Mouse (Mus musculus): ENCODE measurements around the gene Tnf. TPM values are rescaled to one million over a fixed set of nuclear protein-coding genes. Genes with fewer than 3 reads are reported as not detected.

Tnf gene
- polyA plus RNA-seq, 1 experiment from 2014 or later = not detected

- H3K27me3 ChIP-seq = no peaks in the 10 kb centered on the region
- ATAC-seq (no peak), DNase-seq (ENCODE audit: low read depth, low spot score) (no peak)
- ChIA-PET CTCF (interaction anchor here (1.7 kb wide), 1 partner anchor 15 kb away, joined by 6 read pairs; no protein-coding TSS in a partner anchor), POLR2A (interaction anchor here (1.8 kb wide), 1 partner anchor 9 kb away, joined by 5 read pairs; no protein-coding TSS in a partner anchor)
- no peak for TF ChIP-seq CTCF (IDR thresholded peaks at IDR 0.05)
- in situ Hi-C loops (cut with MboI; ENCODE audit: low pct_unique_long_range_greater_than_20kb) = no loop called here
Observed at GRCm38 (mm10) chr17:35157254-35157653, 44.6 kb downstream of the Tnf start.

- ChIA-PET CTCF (interaction anchor here (1.3 to 1.7 kb wide), 2 partner anchors 15 to 20 kb away, joined by 3 to 6 read pairs; no protein-coding TSS in a partner anchor), POLR2A (interaction anchor here (1.8 kb wide), 2 partner anchors 7 to 9 kb away, joined by 5 to 6 read pairs; no protein-coding TSS in a partner anchor)
- no peak for TF ChIP-seq CTCF (IDR thresholded peaks at IDR 0.05)
- DNase-seq (ENCODE audit: low read depth, low spot score) (no peak), ATAC-seq (no peak)
- H3K27me3 ChIP-seq = no peaks in the 10 kb centered on the region
- in situ Hi-C loops (cut with MboI; ENCODE audit: low pct_unique_long_range_greater_than_20kb) = no loop called here
Observed at GRCm38 (mm10) chr17:35156461-35157200, 45.2 kb downstream of the Tnf start.

GRCm38 (mm10) chr17:35155451-35155850 lies 46.4 kb downstream of the Tnf start:
- ATAC-seq (no peak), DNase-seq (ENCODE audit: low read depth, low spot score) (no peak)
- in situ Hi-C loops (cut with MboI; ENCODE audit: low pct_unique_long_range_greater_than_20kb) = no loop called here
- POLR2A ChIA-PET = interaction anchor here (0.8 to 1.8 kb wide), 2 partner anchors 9 to 12 kb away, joined by 3 to 6 read pairs; no protein-coding TSS in a partner anchor
- no peaks in the 10 kb centered on the region for H3K27me3 ChIP-seq
- CTCF ChIA-PET = interaction anchor here (0.8 to 1.7 kb wide), 4 partner anchors 11 to 19 kb away, joined by 3 to 6 read pairs (median 3); no protein-coding TSS in a partner anchor
- no peak for TF ChIP-seq CTCF (IDR thresholded peaks at IDR 0.05)

GRCm38 (mm10) chr17:35154616-35155015 lies 47.2 kb downstream of the Tnf start:
- POLR2A ChIA-PET = interaction anchor here (1.3 to 1.8 kb wide), 2 partner anchors 9 kb away, joined by 4 to 6 read pairs; no protein-coding TSS in a partner anchor
- DNase-seq (ENCODE audit: low read depth, low spot score) = no peak
- no peaks in the 10 kb centered on the region for H3K27me3 ChIP-seq
- TF ChIP-seq CTCF (IDR thresholded peaks at IDR 0.05) = no peak
- in situ Hi-C loops (cut with MboI; ENCODE audit: low pct_unique_long_range_greater_than_20kb) = no loop called here
- no peak for ATAC-seq
- CTCF ChIA-PET = no interaction called here

GRCm38 (mm10) chr17:35153931-35154330 lies 47.9 kb downstream of the Tnf start:
- CTCF ChIA-PET = no interaction called here
- H3K27me3 ChIP-seq = no peaks in the 10 kb centered on the region
- ATAC-seq (no peak), DNase-seq (ENCODE audit: low read depth, low spot score) (no peak)
- in situ Hi-C loops (cut with MboI; ENCODE audit: low pct_unique_long_range_greater_than_20kb) = no loop called here
- TF ChIP-seq CTCF (IDR thresholded peaks at IDR 0.05) = no peak
- POLR2A ChIA-PET = interaction anchor here (1.3 kb wide), 1 partner anchor 9 kb away, joined by 4 read pairs; no protein-coding TSS in a partner anchor

GRCm38 (mm10) chr17:35153077-35153476 lies 48.7 kb downstream of the Tnf start:
- TF ChIP-seq CTCF (IDR thresholded peaks at IDR 0.05) = no peak
- no peaks in the 10 kb centered on the region for H3K27me3 ChIP-seq
- in situ Hi-C loops (cut with MboI; ENCODE audit: low pct_unique_long_range_greater_than_20kb) = no loop called here
- ChIA-PET CTCF (interaction anchor here (1.2 kb wide), 1 partner anchor 9 kb away, joined by 4 read pairs; no protein-coding TSS in a partner anchor), POLR2A (interaction anchor here (1.2 kb wide), 1 partner anchor 10 kb away, joined by 5 read pairs; no protein-coding TSS in a partner anchor)
- DNase-seq (ENCODE audit: low read depth, low spot score) = no peak
- ATAC-seq = no peak

- DNase-seq (ENCODE audit: low read depth, low spot score) (no peak), ATAC-seq (no peak)
- in situ Hi-C loops (cut with MboI; ENCODE audit: low pct_unique_long_range_greater_than_20kb) = no loop called here
- ChIA-PET POLR2A (interaction anchor here (1.2 kb wide), 1 partner anchor 11 kb away, joined by 5 read pairs; no protein-coding TSS in a partner anchor), CTCF (interaction anchor here (1.2 kb wide), 1 partner anchor 10 kb away, joined by 4 read pairs; no protein-coding TSS in a partner anchor)
- no peak for TF ChIP-seq CTCF (IDR thresholded peaks at IDR 0.05)
- H3K27me3 ChIP-seq = no peaks in the 10 kb centered on the region
Observed at GRCm38 (mm10) chr17:35152121-35152520, 49.7 kb downstream of the Tnf start.

Other genes with a start within 250 kb of the Tnf start
- 47.3 TPM for gene Hspa1b, start 242.8 kb downstream of the Tnf start, polyA plus RNA-seq (2021)
- gene Gm20481, start 232.1 kb downstream of the Tnf start, polyA plus RNA-seq (2021) = 1.2 TPM
- 9.2 TPM for gene Hspa1a, start 229.9 kb downstream of the Tnf start, polyA plus RNA-seq (2021)
- gene Hspa1l, start 229.3 kb downstream of the Tnf start, polyA plus RNA-seq (2021) = 1.9 TPM
- gene Lsm2, start 220.1 kb downstream of the Tnf start, polyA plus RNA-seq (2021) = 64.4 TPM
- gene Vars, start 201.0 kb downstream of the Tnf start, polyA plus RNA-seq (2021) = 123 TPM
- 1.2 TPM for gene Vwa7, start 185.4 kb downstream of the Tnf start, polyA plus RNA-seq (2021)
- 0.64 TPM for gene Sapcd1, start 174.0 kb downstream of the Tnf start, polyA plus RNA-seq (2021)
- 2.9 TPM for gene Msh5, start 155.3 kb downstream of the Tnf start, polyA plus RNA-seq (2021)
- gene Clic1, start 152.0 kb downstream of the Tnf start, polyA plus RNA-seq (2021) = 671 TPM
- gene Ddah2, start 143.0 kb downstream of the Tnf start, polyA plus RNA-seq (2021) = 198 TPM
- gene Ly6g6c, start 136.6 kb downstream of the Tnf start, polyA plus RNA-seq (2021) = not detected
- not detected for gene Mpig6b, start 135.8 kb downstream of the Tnf start, polyA plus RNA-seq (2021)
- gene Ly6g6e, start 125.1 kb downstream of the Tnf start, polyA plus RNA-seq (2021) = not detected
- gene Ly6g6d, start 123.9 kb downstream of the Tnf start, polyA plus RNA-seq (2021) = 0.19 TPM
- gene Ly6g6f, start 116.4 kb downstream of the Tnf start, polyA plus RNA-seq (2021) = not detected
- 77.3 TPM for gene Abhd16a, start 112.7 kb downstream of the Tnf start, polyA plus RNA-seq (2021)
- not detected for gene Ly6g5c, start 93.7 kb downstream of the Tnf start, polyA plus RNA-seq (2021)
- gene Ly6g5b, start 86.6 kb downstream of the Tnf start, polyA plus RNA-seq (2021) = 0.27 TPM
- gene Gpank1, start 80.6 kb downstream of the Tnf start, polyA plus RNA-seq (2021) = 28.4 TPM
- 254 TPM for gene Csnk2b, start 80.0 kb downstream of the Tnf start, polyA plus RNA-seq (2021)
- 29.3 TPM for gene D17H6S53E, start 75.6 kb downstream of the Tnf start, polyA plus RNA-seq (2021)
- gene Apom, start 70.0 kb downstream of the Tnf start, polyA plus RNA-seq (2021) = 0.15 TPM
- 283 TPM for gene Bag6, start 66.8 kb downstream of the Tnf start, polyA plus RNA-seq (2021)
- gene Prrc2a, start 37.1 kb downstream of the Tnf start, polyA plus RNA-seq (2021) = 300 TPM
- gene Aif1, start 25.9 kb downstream of the Tnf start, polyA plus RNA-seq (2021) = 0.14 TPM
- gene Lst1, start 13.6 kb downstream of the Tnf start, polyA plus RNA-seq (2021) = not detected
- not detected for gene Ltb, start 7.6 kb downstream of the Tnf start, polyA plus RNA-seq (2021)
- 0.14 TPM for gene Lta, start 3.3 kb upstream of the Tnf start, polyA plus RNA-seq (2021)
- gene Gm16181, start 18.8 kb upstream of the Tnf start, polyA plus RNA-seq (2021) = 0.54 TPM
- 3.7 TPM for gene Atp6v1g2, start 31.7 kb upstream of the Tnf start, polyA plus RNA-seq (2021)
- gene Nfkbil1, start 33.8 kb upstream of the Tnf start, polyA plus RNA-seq (2021) = 32.8 TPM
- 321 TPM for gene Ddx39b, start 39.7 kb upstream of the Tnf start, polyA plus RNA-seq (2021)
- gene H2-D1, start 60.7 kb upstream of the Tnf start, polyA plus RNA-seq (2021) = 112 TPM
- gene H2-Q1, start 118.4 kb upstream of the Tnf start, polyA plus RNA-seq (2021) = 1.1 TPM
- not detected for gene H2-Q2, start 140.2 kb upstream of the Tnf start, polyA plus RNA-seq (2021)
- 4.8 TPM for gene H2-Q4, start 177.6 kb upstream of the Tnf start, polyA plus RNA-seq (2021)
- gene H2-Q6, start 222.8 kb upstream of the Tnf start, polyA plus RNA-seq (2021) = 0.03 TPM
- 0.08 TPM for gene H2-Q7, start 237.1 kb upstream of the Tnf start, polyA plus RNA-seq (2021)